Mouse (Mus musculus) Muller cell, postnatal 12 days (primary cell): Measurements from ENCODE around the gene Tlr12.
"Not testable (repeated sequence)": the region's sequence is repeated elsewhere in the genome, so short reads cannot be mapped to it uniquely, and the experiment has no call there.

Experiments used
- DNase-seq: peaks from one replicate; pipeline ENCODE4 v3.0.0-alpha.2; 2015; ENCODE audit errors: inconsistent ontology term

Gene Tlr12

DNA sequence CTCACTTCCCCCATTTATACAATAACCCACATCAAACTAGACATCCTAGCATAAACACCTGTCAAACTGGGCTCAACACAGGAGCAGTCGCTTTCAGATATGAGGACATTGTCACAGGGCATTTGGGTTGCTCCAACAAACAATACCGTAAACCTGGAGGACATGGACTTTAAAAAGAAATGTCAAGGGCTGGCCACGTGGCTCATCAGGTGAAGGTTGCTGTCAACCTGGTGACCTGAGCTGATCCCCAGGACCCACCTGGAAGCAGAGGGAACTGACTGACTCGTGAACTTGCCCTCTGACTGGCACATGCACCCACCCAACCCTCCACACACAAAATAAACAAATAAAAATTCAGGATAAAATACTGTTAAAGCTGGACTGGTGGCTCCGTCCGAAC is 2.2 kb upstream of the Tlr12 start:
- DNase-seq: no peak

DNA sequence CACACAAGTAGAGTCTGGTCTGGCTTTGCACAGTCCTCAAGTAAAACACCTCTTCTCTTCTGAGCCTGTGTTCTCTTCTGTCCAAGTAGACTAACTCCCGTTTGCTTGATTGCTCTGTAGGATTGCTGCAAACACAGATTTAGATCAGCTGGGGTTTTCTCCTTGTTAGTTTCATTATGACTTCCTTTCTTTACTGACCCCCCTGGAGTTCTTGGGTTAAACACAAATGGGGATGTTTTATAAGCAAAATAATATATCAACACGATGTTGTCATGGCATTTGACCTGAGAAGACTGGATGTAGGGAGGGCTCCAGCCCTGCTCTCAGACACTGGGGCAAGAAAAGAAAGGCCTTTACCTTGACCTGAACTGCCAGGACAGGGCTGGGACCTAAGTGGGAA is 544 bp upstream of the Tlr12 start:
- no peak for DNase-seq

DNA sequence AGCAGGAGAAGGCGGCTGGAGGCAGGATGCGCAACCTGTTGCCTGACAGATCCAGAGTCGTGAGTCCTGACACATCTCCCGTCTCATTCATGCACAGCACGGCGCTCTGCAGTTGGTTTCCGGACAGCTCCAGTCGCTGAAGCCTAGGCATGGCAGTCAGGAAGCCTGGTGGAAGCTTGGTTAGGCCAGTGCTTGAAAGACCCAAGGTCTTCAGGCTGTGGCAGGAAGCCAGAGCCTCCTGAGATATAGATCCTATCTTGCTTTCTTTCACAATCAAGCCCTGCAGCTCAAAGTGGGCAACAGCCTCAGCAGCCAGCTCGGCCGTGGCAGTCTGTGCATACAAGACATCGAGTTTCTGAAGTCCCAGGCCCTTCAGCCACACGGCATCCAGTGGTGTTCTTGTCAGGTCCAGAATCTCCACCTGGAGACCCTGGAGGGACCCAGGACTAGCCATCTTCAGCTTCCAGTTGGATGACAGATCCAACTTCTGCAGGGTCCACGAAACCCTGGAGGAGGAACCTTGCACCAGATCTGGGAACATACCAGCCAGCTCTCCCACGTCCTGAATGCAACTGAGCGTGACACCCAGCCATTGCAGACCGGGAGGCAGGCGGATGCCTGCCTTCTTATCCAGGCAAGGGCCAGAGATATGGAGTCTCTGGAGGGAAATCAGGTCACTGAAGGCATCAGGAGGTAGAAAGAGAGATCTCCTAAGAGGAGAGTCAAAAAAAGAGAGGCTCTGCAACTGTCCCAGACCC is 877 bp downstream of the Tlr12 start:
- DNase-seq: no peak

DNA sequence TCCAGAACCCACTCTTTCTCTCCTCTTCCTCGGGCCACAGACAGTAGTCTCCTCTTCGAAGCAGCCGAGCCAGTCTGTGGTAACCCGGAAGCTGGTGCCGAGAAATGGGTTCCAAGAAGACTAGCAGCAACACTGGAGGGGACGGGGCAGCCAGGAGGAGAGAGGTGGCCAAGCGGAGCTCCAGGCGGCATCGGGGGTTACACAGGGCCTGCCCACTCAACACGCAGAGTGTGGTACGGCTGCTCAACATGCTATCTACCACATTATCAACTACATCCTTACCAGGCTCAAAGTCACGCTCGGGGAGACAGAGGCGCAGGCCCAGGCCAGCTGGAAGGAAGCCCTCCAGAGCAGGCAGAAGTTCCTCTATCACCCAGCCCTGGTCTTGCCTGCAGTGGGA is 2.7 kb downstream of the Tlr12 start:
- DNase-seq: no peak

DNA sequence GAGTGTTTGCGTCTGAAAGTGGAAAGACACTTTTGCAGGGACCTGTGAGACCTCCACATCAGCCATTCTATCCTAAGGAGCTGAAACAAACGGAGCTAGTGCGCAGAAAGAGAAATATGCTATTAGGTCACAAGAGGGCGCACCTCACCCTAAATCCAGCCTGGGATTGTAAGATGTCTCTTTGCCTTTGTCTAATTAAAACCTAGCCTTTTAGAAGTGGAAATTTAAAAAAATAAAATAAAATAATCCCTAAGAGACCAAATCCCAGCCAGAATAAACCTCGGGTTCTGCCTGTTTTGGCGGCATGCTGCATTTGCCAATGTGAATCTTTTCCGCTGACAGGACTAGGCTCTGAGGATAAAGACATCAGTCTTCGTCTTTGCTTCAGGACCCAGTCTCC is 5.1 kb downstream of the Tlr12 start:
- peak; percentile 58 for DNase-seq

DNA sequence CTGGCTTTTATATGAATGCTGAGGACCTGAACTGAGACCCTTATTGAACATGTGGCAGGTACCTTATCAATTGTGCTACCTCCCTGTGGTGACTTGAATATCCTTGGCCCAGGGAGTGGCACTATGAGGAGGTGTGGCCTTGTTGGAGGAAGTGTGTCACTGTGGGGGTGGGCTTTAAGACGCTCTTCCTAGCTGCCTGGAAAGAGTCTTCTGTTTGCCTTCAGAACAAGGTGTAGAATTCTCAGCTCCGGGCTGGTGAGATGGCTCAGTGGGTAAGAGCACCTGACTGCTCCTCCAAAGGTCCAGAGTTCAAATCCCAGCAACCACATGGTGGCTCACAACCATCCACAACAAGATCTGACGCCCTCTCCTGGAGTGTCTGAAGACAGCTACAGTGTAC is 6.7 kb downstream of the Tlr12 start:
- DNase-seq: not testable (repeated sequence)

DNA sequence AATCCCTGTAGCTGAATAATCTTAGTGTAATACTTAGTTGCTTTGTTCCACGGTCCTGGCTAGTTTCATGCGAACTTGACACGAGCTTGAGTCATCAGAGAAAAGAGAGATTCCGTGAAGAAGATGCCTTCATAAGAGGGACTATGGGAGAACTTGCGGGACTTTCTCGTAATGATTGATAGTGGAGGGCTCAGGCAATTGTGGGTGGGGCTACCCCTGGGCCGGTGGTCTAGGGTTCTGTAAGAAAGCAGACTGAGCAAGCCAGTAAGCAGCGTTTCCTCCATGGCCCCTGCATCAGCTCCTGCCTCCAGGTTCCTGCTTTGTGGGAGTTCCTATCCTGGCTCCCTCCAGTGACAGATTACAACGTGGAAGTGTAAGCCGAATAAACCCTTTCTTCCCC is 7.7 kb downstream of the Tlr12 start:
- DNase-seq: no peak

DNA sequence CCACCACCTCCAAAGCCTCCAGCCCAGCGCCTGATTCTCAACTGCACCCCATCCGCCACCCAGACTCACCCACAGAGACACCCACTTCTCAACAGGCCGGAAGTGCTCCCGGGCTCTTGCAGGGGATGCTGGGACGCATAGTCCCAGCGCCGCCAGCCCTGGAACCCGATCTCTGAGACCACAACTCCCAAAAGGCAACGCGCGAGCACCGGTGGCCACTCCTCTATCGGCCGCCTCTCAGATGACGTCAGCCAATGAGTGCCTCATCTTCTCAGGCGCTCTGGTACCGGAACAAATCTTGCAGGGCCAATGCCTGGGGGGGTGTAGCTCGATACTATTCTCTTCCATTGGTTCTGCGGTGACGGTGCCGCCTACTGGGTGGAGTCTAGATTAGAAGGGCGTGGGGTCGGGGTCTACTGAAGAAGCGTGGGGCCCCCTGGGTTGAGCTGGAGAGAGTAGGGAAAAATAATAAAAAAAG is 8.5 kb downstream of the Tlr12 start, which contains the start of gene Zscan20:
Gene Zscan20 (minus strand): TSS at position 174 of the 478 bp plus-strand sequence.
- peak; percentile 98 for DNase-seq

DNA sequence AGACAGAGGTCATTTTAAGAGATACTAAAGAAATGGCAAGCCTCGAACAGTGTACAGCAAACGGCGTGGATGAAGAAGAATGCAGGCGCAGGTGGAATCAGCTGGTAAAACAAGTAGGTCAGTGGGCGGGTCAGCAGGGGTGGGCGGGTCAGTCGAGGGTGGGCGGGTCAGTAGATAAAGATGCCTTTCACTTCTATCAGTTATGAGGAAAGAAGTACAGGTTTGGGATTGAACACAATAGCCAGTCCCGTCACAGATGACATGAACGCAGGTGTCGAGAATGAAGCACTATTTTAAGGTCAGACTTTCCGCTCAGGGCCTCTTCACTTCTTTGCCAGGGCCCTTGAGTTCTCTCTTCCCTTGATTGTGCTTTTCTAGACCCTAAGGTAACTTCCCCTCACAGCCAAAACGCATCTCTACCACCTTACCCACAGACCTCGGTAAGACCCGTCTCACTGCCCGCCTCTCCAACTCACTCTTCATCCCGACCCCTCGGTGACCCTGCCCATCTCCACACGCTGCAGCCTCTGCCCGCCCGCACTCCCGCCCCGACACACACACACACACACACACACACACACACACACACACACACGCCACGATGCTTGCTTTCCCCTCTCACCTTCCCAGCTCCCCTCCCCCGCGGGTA is 9.0 kb downstream of the Tlr12 start:
- DNase-seq: peak; percentile 64

DNA sequence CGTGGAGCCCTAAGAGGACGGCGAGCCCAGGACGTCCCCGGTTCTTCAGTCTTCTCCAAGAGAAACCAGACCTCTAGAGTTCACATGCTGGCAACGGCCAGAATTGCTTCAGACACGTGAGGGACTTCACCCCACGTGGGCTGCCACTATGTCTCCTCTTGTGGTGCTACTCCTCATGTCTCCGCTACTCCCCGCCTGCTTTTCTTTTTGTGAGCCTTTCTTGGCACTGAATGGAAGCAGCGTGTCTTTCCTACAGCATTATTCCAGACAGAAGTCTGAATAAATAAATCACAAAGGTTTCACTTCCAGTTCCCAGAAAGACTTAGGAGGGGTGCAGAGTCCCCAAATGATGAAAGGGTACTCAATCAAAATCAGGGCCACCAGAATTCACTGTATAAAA is 10.8 kb downstream of the Tlr12 start:
- DNase-seq: no peak

DNA sequence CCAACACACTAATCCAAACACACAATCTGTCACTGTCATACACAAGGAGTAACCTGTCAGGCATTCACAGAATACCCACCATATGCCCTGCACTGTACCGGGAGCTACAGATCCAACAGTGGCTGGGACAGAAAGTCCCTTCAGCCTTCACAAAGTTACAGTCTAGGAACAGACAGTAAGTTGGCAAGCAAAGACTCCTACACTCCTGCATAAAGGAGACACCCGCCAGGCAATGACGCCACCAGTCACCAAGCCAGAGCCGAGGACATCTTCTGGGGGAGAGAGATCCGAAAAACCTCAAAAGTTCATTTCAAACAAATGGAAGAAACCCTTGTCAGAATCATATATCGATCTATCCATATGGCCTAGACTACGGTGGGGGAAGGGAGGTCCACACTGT is 11.8 kb downstream of the Tlr12 start:
- DNase-seq: no peak

DNA sequence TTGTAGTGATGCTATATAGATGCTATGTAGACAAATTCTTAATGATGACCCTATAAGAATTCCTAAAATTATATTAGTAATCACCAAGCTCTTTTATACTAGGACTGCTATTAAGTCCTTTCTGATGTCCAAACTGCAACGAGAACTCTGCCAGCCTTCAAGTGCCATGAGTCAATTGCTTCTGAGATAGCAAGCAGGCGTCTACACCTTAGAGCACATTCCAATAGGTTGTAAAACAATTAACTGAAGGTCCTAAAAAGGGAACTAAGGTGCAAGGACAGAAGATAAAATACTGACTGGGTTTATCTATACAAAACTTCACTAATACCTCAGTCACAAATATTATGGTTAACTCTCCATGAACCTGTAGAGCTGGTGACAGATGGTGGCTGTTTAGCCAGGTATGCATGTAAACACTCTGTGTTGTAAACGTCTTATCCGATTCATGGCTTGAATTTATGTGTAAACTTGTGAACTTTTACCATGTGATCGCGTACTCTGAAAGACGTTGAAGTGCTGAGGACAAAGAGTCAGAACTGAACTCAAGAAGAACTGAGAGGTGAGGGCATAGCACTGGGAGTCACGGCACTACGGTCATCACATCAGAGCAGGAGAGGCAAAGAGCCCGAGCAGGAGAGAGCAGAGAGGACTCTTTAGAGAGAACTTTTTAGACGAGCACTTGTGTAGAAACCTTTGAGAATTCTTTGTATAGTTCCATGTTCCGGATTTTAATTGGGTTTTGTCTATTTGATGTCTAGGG is 20.4 kb downstream of the Tlr12 start:
- no peak for DNase-seq

DNA sequence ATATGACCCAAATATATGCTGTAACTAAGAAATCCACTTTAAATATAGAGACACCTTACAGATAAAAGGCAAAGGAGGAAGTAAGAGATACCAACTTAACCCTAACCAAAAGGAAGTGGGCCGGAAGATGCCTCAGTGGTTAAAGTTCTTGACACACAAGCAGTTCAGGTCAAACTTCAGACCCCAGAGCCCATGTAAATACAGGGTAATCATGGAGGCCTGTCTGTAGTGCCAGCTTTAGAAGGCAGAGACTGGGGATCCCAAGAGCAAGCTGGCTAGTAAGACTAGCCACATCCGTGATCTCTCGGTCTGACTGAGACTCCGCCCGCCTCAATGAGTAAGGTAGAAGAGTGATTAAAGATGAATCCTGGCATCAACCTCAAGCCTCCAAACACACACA is 24.4 kb downstream of the Tlr12 start:
- DNase-seq: no peak

DNA sequence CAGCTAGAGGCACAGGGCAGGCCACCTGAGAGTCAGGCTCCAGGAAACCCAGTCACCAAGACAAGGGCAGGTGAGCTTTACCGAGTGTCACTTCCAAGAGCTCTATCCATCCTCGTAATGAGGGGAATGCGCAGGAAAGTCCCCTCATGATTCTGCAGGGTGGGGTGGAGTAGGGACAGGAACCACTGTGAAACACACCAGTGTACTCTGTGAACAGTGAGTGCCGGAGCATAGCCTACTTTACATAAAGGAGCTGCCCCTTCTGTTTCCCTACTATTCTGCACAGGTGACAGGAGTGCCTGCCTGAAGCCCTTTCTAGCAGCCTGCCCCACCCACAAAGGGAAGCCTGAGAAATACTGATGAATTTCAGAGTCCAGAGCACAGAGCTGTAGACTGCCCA is 25.1 kb downstream of the Tlr12 start:
- no peak for DNase-seq

DNA sequence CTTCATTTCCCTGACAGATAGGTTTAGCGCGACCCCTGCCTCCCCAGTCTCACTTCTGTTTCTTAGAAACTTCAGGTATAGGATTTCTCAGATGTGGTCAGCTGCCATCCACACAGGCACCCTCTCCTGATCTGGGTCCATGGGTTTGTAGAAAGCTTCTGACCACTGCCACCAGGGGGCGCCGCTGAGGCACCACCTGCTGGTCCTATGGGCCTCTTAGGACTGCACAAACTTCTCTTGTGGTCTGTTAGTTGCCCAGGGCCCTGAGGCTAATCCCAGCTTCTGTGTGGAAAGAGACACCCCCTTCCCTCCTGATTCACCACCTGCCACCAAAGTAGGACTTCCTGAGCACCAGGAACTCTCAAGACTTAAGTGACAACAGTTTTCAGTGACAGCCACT is 39.2 kb downstream of the Tlr12 start:
- no peak for DNase-seq

DNA sequence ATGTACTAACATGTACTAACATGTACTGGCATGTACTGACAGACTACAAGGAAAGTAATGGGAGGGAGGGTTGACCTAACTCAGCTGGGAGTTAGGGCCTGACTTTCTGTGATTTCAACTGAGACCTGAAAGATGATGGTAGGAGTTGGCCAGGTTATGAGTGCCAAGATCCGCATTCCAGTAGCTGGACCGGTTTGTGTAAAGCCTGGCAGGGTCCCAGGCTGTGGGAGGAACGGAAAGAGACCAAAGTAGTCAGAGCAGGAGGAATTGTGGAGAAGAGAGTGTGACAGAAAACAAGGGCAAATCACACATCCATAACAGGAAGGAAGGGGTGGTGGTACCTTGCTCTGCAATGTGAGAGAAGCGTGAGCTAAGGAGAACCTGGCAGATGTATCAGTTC is 42.6 kb downstream of the Tlr12 start:
- peak; percentile 57 for DNase-seq
